17 mouse cellular contexts compared by ENCODE assay signal in genomic region chr2:72230545-72230944, GRCm38 (mm10). TPM values are rescaled to one million over a fixed set of nuclear protein-coding genes. Genes with fewer than 3 reads are reported as not detected.
DNase-seq lines count a peak whose midpoint lies in the region; ATAC-seq and TF ChIP-seq lines count a peak whose summit lies in the region.
"Had no signal": no experiment of that assay in that cellular context is flagged by ENCODE, and none has a peak within 500 bp of the region (broad histone marks: within the 10 kb centered on the region; RNA-seq: fewer than 3 reads in every experiment).

No protein-coding gene starts in this region.

- H3K27ac ChIP-seq in heart, embryonic 13.5 days (replicated peaks) = 0 out of 2 replicates have a peak overlapping the region, but pooled peaks have one; percentile 29
- H3K27ac ChIP-seq in midbrain, embryonic 11.5 days (ENCODE audit: low read depth, low read length) = no peak overlapping the region
- H3K27ac ChIP-seq in midbrain, embryonic 10.5 days (replicated peaks) = no peak overlapping the region
- 0 out of 2 replicates have a peak overlapping the region, but pooled peaks have one; percentile 30 for H3K27ac ChIP-seq in limb, embryonic 10.5 days
- H3K27ac ChIP-seq in intestine, postnatal 0 days (ENCODE audit: low read depth, low read length) = no peak overlapping the region
- H3K27ac ChIP-seq: forebrain, embryonic 13.5 days; hindbrain, embryonic 10.5 days; layer of hippocampus, adult 2 months; liver, embryonic 12.5 days; midbrain, embryonic 15.5 days had no signal

- 53% methylated on average over 9 of the region's 9 CpGs for WGBS in heart, embryonic 13.5 days
- 89% methylated on average over 9 of the region's 9 CpGs for WGBS in midbrain, embryonic 11.5 days
- WGBS in midbrain, embryonic 10.5 days = 91% methylated on average over 9 of the region's 9 CpGs
- 80% methylated on average over 9 of the region's 9 CpGs for WGBS in limb, embryonic 10.5 days
- WGBS in intestine, postnatal 0 days = 68% methylated on average over 9 of the region's 9 CpGs

- no peak overlapping the region for H3K4me2 ChIP-seq in heart, embryonic 13.5 days
- H3K4me2 ChIP-seq in midbrain, embryonic 11.5 days = no peak overlapping the region
- H3K4me2 ChIP-seq in intestine, postnatal 0 days (replicated peaks; ENCODE audit: low read depth) = no peak overlapping the region
- H3K4me2 ChIP-seq: forebrain, embryonic 13.5 days; liver, embryonic 12.5 days; midbrain, embryonic 15.5 days had no signal

- H3K36me3 ChIP-seq in heart, embryonic 13.5 days = no peaks in the 10 kb centered on the region
- H3K36me3 ChIP-seq in midbrain, embryonic 11.5 days (ENCODE audit: control insufficient read depth, insufficient read depth, low read length) = no peaks in the 10 kb centered on the region
- H3K36me3 ChIP-seq in midbrain, embryonic 10.5 days = no peaks in the 10 kb centered on the region
- H3K36me3 ChIP-seq in limb, embryonic 10.5 days = no peaks in the 10 kb centered on the region
- no peaks in the 10 kb centered on the region for H3K36me3 ChIP-seq in intestine, postnatal 0 days (ENCODE audit: control insufficient read depth, insufficient read depth)
- H3K36me3 ChIP-seq: hindbrain, embryonic 10.5 days; liver, embryonic 12.5 days; midbrain, embryonic 15.5 days had no signal

- H3K4me1 ChIP-seq in heart, embryonic 13.5 days = peaks cover 16% of the 10 kb centered on the region
- 0 out of 2 replicates have a peak, but pooled peaks cover 2% of the 10 kb centered on the region for H3K4me1 ChIP-seq in midbrain, embryonic 11.5 days (ENCODE audit: control insufficient read depth, insufficient read depth, low read length)
- H3K4me1 ChIP-seq in midbrain, embryonic 10.5 days = peaks cover 7% of the 10 kb centered on the region; the same call in 1 of the 2 replicates
- peaks cover 36% of the 10 kb centered on the region for H3K4me1 ChIP-seq in limb, embryonic 10.5 days
- H3K4me1 ChIP-seq in intestine, postnatal 0 days (replicated peaks; ENCODE audit: control insufficient read depth, insufficient read depth, low read length) = no peaks in the 10 kb centered on the region
- H3K4me1 ChIP-seq: liver, embryonic 12.5 days had no signal

- DNase-seq in heart, adult 11 months = no peak
- DNase-seq in midbrain, embryonic 11.5 days (ENCODE audit: low spot score, missing footprints) = peak; percentile 28
- DNase-seq in midbrain, embryonic 10.5 days (ENCODE audit: low spot score) = no peak
- no peak for DNase-seq in limb, embryonic 10.5 days (ENCODE audit: low spot score)
- DNase-seq in layer of hippocampus, adult 18-20 months (ENCODE audit: low spot score in 2 of 2) = no peak
- DNase-seq: cerebellum, adult 9-11 months; gastrocnemius, postnatal 14 days; left cerebral cortex, postnatal 4 days; right cerebral cortex, adult 18-20 months; thymus, adult 2 months had no signal

- H3K9ac ChIP-seq in heart, embryonic 13.5 days = no peak overlapping the region
- no peak overlapping the region for H3K9ac ChIP-seq in midbrain, embryonic 11.5 days (ENCODE audit: low read length)
- no peak overlapping the region for H3K9ac ChIP-seq in intestine, postnatal 0 days (ENCODE audit: low read depth, low read length)
- H3K9ac ChIP-seq: forebrain, embryonic 13.5 days; liver, embryonic 12.5 days; midbrain, embryonic 15.5 days had no signal

- H3K9me3 ChIP-seq in heart, embryonic 13.5 days = no peaks in the 10 kb centered on the region
- no peaks in the 10 kb centered on the region for H3K9me3 ChIP-seq in midbrain, embryonic 11.5 days (ENCODE audit: control insufficient read depth, low read length)
- H3K9me3 ChIP-seq in midbrain, embryonic 10.5 days (replicated peaks) = no peaks in the 10 kb centered on the region
- no peaks in the 10 kb centered on the region for H3K9me3 ChIP-seq in limb, embryonic 10.5 days (replicated peaks)
- no peaks in the 10 kb centered on the region for H3K9me3 ChIP-seq in intestine, postnatal 0 days (ENCODE audit: control insufficient read depth)
- H3K9me3 ChIP-seq: forebrain, embryonic 13.5 days; hindbrain, embryonic 10.5 days; liver, embryonic 12.5 days; midbrain, embryonic 15.5 days had no signal

- no peak for ATAC-seq in heart, embryonic 13.5 days (ENCODE audit: extremely low read depth, insufficient number of reproducible peaks, low FRiP score, low TSS enrichment)
- ATAC-seq in midbrain, embryonic 11.5 days (ENCODE audit: low FRiP score) = no peak
- ATAC-seq in intestine, postnatal 0 days = no peak
- ATAC-seq: forebrain, embryonic 13.5 days; liver, embryonic 12.5 days; midbrain, embryonic 15.5 days had no signal

- TF ChIP-seq CTCF in intestine, postnatal 0 days (IDR thresholded peaks at IDR 0.05; ENCODE audit: low read depth) = no peak

- H3K27me3 ChIP-seq in heart, embryonic 13.5 days (replicated peaks) = no peaks in the 10 kb centered on the region
- H3K27me3 ChIP-seq in midbrain, embryonic 11.5 days (ENCODE audit: control insufficient read depth, insufficient read depth, low read length) = no peaks in the 10 kb centered on the region
- 0 out of 2 replicates have a peak, but pooled peaks cover 5% of the 10 kb centered on the region for H3K27me3 ChIP-seq in midbrain, embryonic 10.5 days (ENCODE audit: low read depth, poor library complexity, severe bottlenecking)
- H3K27me3 ChIP-seq in limb, embryonic 10.5 days (ENCODE audit: low read depth, poor library complexity, severe bottlenecking) = peaks cover 17% of the 10 kb centered on the region
- H3K27me3 ChIP-seq in intestine, postnatal 0 days (replicated peaks; ENCODE audit: control insufficient read depth, insufficient read depth, low read length) = no peaks in the 10 kb centered on the region
- H3K27me3 ChIP-seq: forebrain, embryonic 13.5 days had no signal

- no peak overlapping the region for H3K4me3 ChIP-seq in heart, embryonic 13.5 days
- no peak overlapping the region for H3K4me3 ChIP-seq in midbrain, embryonic 11.5 days (ENCODE audit: low read depth, low read length)
- no peak overlapping the region for H3K4me3 ChIP-seq in midbrain, embryonic 10.5 days
- H3K4me3 ChIP-seq in limb, embryonic 10.5 days = no peak overlapping the region
- H3K4me3 ChIP-seq in intestine, postnatal 0 days (ENCODE audit: low read depth, low read length) = no peak overlapping the region
- H3K4me3 ChIP-seq: forebrain, embryonic 13.5 days; hindbrain, embryonic 10.5 days; layer of hippocampus, adult 2 months; liver, embryonic 12.5 days; midbrain, embryonic 15.5 days had no signal

RNA-seq across cellular contexts. Expression of gene Map3k20, which starts 54.9 kb away (rescaled TPM):
- polyA plus RNA-seq in heart, embryonic 13.5 days (2015; fragmentation: Nextera tagmentation; extraction: Ambion mirVana) = 43.9 and 44.8 TPM in 2 replicates
- 7.5 and 8.3 TPM in 2 replicates for polyA plus RNA-seq in midbrain, embryonic 11.5 days (2014; fragmentation: Nextera tagmentation; extraction: Ambion mirVana)
- polyA plus RNA-seq in midbrain, embryonic 10.5 days (2016; fragmentation: Nextera tagmentation; extraction: Ambion mirVana) = 7.4 and 8.2 TPM in 2 replicates
- 9.9 and 10.4 TPM in 2 replicates for polyA plus RNA-seq in limb, embryonic 10.5 days (2016; fragmentation: Nextera tagmentation; extraction: Ambion mirVana)
- 10 to 100 TPM; 12.6 to 16.8 TPM for total RNA-seq in layer of hippocampus, adult 18-20 months (2021)
- polyA plus RNA-seq in intestine, postnatal 0 days (2015; fragmentation: Nextera tagmentation; extraction: Ambion mirVana) = 9.0 and 9.6 TPM in 2 replicates

Comparison
In these comparisons a context has a peak if more than half of its experiments do, and no peak if none do; other contexts are left out.
1. H3K27ac ChIP-seq: peak in heart, embryonic 13.5 days (single experiment) and limb, embryonic 10.5 days (single experiment); none in midbrain, embryonic 11.5 days (single experiment), midbrain, embryonic 10.5 days (single experiment) and intestine, postnatal 0 days (single experiment).